Mouse (Mus musculus) E14TG2a.4 (cell line): ENCODE results near the gene Cxcl9.
"Not testable (repeated sequence)": the region's sequence is repeated elsewhere in the genome, so short reads cannot be mapped to it uniquely, and the experiment has no call there.

ENCODE experiments used
- CTCF ChIP-seq: conservative IDR thresholded peaks from 2 replicates; pipeline ENCODE4 v1.5.1; 2014; ENCODE audit warnings: low read length
- POU5F1 ChIP-seq: IDR thresholded peaks from 2 replicates; pipeline ENCODE4 v1.6.1; 2014; ENCODE audit warnings: low read length, borderline replicate concordance

- not testable (repeated sequence) for TF ChIP-seq CTCF, POU5F1
These were observed 24.8 kb upstream of the Cxcl9 start for GRCm38 (mm10) chr5:92352716-92353115.
